Mouse (Mus musculus) heart, postnatal 0 days (tissue): Measurements from ENCODE around the gene Tekt1.

Source experiments
- CTCF ChIP-seq: IDR thresholded peaks from 2 replicates; pipeline ENCODE4 v1.5.1; 2016; ENCODE audit warnings: antibody characterized with exemption, control low read depth, low read depth
- EP300 ChIP-seq: IDR thresholded peaks from 2 replicates; pipeline ENCODE4 v1.6.1; 2016; ENCODE audit warnings: antibody characterized with exemption, low read depth

- TF ChIP-seq CTCF (no peak), EP300 (no peak)
Observed at GRCm38 (mm10) chr11:72353186-72353585, 9.1 kb downstream of the Tekt1 start.
